Mouse (Mus musculus) ES-E14 (cell line): ENCODE results near the gene Slc17a7. TPM values are rescaled to one million over a fixed set of nuclear protein-coding genes. Genes with fewer than 3 reads are reported as not detected.
"Not testable (repeated sequence)": the region's sequence is repeated elsewhere in the genome, so short reads cannot be mapped to it uniquely, and the experiment has no call there.

Source experiments
- DNase-seq: peaks from one replicate; pipeline ENCODE4 v3.0.0-alpha.2; 2013; ENCODE audit warnings: low read depth, low spot score
- H3K27ac ChIP-seq: 2 replicates; pipeline ENCODE4 v1.5.1; 2012; ENCODE audit warnings: low read depth, mild to moderate bottlenecking, low read length, moderate library complexity, mixed read lengths; ENCODE audit not compliant: poor library complexity, insufficient read depth, severe bottlenecking
- H3K36me3 ChIP-seq: 2 replicates; pipeline ENCODE4 v1.6.1; 2012; ENCODE audit warnings: mild to moderate bottlenecking, low read length, moderate library complexity, mixed read lengths; ENCODE audit not compliant: control insufficient read depth, poor library complexity, insufficient read depth, severe bottlenecking
- H3K4me1 ChIP-seq, 2 experiments: fragments of 150-350 bp in 1 of 2; sonication (generic) in 1 of 2; 2 replicates each; pipeline ENCODE4 v1.6.1; 2012; ENCODE audit warnings: low read length in 2 of 2, mild to moderate bottlenecking in 1 of 2, mixed read lengths in 1 of 2; ENCODE audit not compliant: control insufficient read depth in 2 of 2, insufficient read depth in 2 of 2, poor library complexity in 1 of 2
- H3K4me3 ChIP-seq, 2 experiments: fragments of 150-350 bp in 1 of 2; sonication (generic) in 1 of 2; 2 replicates each; pipeline ENCODE4 v1.5.1; 2012; ENCODE audit warnings: low read length in 2 of 2, low read depth in 1 of 2, mild to moderate bottlenecking in 1 of 2, mixed read lengths in 1 of 2; ENCODE audit not compliant: insufficient read depth in 1 of 2, poor library complexity in 1 of 2, severe bottlenecking in 1 of 2
- H3K9ac ChIP-seq: 2 replicates; pipeline ENCODE4 v1.6.1; 2012; ENCODE audit warnings: low read depth, mild to moderate bottlenecking, low read length, mixed read lengths; ENCODE audit not compliant: poor library complexity, insufficient read depth, severe bottlenecking
- H3K9me3 ChIP-seq: fragments of 150-350 bp; sonication (generic); 2 replicates; pipeline ENCODE4 v1.6.1; 2012; ENCODE audit warnings: low read depth, mild to moderate bottlenecking, low read length; ENCODE audit not compliant: control insufficient read depth, insufficient read depth
- CHD2 ChIP-seq: IDR thresholded peaks from 2 replicates; pipeline ENCODE4 v1.6.1; 2014; ENCODE audit warnings: mild to moderate bottlenecking, low read depth, low read length, inconsistent platforms
- HCFC1 ChIP-seq: IDR thresholded peaks from 2 replicates; pipeline ENCODE4 v1.6.1; 2012; ENCODE audit warnings: low read length, inconsistent platforms, borderline replicate concordance; ENCODE audit not compliant: insufficient read depth
- MAFK ChIP-seq: IDR thresholded peaks from 2 replicates; pipeline ENCODE4 v1.6.1; 2014; ENCODE audit warnings: mild to moderate bottlenecking, low read depth, low read length, inconsistent platforms; ENCODE audit not compliant: insufficient read depth
- ZC3H11A ChIP-seq: IDR thresholded peaks from 2 replicates; pipeline ENCODE4 v1.6.1; 2012; ENCODE audit warnings: low read depth, mild to moderate bottlenecking, inconsistent platforms, low read length, borderline replicate concordance
- ZNF384 ChIP-seq: IDR thresholded peaks from 2 replicates; pipeline ENCODE4 v1.6.1; 2012; ENCODE audit warnings: low read depth, low read length, inconsistent platforms
- in situ Hi-C, 2 experiments: fragments of 600-800 bp; cut with MboI; formaldehyde crosslinking; loops; one replicate each; pipeline ENCODE4 v1.15.1; 2025; ENCODE audit warnings: low sequenced_read_pairs in 2 of 2, inconsistent platforms in 1 of 2; ENCODE audit not compliant: unreplicated experiment in 2 of 2
- total RNA-seq: library from RNA; depleted of rRNA; stranded (reverse); fragments of 300-350 nt; gene quantifications from 2 replicates; pipeline ENCODE4 v1.2.3, GENCODE M21; 2012

Gene Slc17a7
- total RNA-seq, 1 experiment = 3.4 TPM

GRCm38 (mm10) chr7:45124224-45125143 is 39.3 kb upstream of the Slc17a7 start, which contains the start of gene Rps11:
TSS of gene Rps11 (minus strand) at chr7:45124439.
- Histone ChIP-seq H3K36me3 (peaks cover 72% of the 10 kb centered on the region), H3K9ac (peak within 1 kb of the TSS; percentile 100), H3K4me3 (peak within 1 kb of the TSS; percentile 93 to 99), H3K27ac (peak within 1 kb of the TSS; percentile 96), H3K4me1 (peaks cover 0 to 11% of the 10 kb centered on the region in 2 experiments; a peak in 2 of 4 replicates), H3K9me3 (no peaks in the 10 kb centered on the region)
- TF ChIP-seq ZC3H11A = no peak
- peak; percentile 94 for TF ChIP-seq CHD2
- peak; percentile 73; the same call in 1 of the 2 replicates for TF ChIP-seq HCFC1
- in situ Hi-C loops = no loop called here
- peak; percentile 99 for DNase-seq

- TF ChIP-seq MAFK (no peak), ZC3H11A (no peak)
- Histone ChIP-seq H3K9me3 (no peaks in the 10 kb centered on the region), H3K9ac (peak overlapping the region; percentile 100; the same call in 1 of the 2 replicates), H3K36me3 (peaks cover 67% of the 10 kb centered on the region), H3K27ac (peak overlapping the region; percentile 96; the same call in 1 of the 2 replicates), H3K4me1 (peaks cover 0 to 7% of the 10 kb centered on the region in 2 experiments; a peak in 1 of 4 replicates), H3K4me3 (peak overlapping the region in 1 of 2 experiments; percentile 99; a peak in 2 of 4 replicates)
- DNase-seq = peak; percentile 63
- in situ Hi-C loops = no loop called here
Observed at GRCm38 (mm10) chr7:45125144-45125600, 38.6 kb upstream of the Slc17a7 start.

GRCm38 (mm10) chr7:45125649-45126048 is 38.1 kb upstream of the Slc17a7 start:
- DNase-seq, H3K9me3 ChIP-seq, in situ Hi-C loops, H3K4me1 ChIP-seq: not testable (repeated sequence)
- Histone ChIP-seq H3K27ac (peak overlapping the region; percentile 96), H3K4me3 (peak overlapping the region in 1 of 2 experiments; percentile 99; a peak in 2 of 4 replicates), H3K9ac (peak overlapping the region; percentile 100; the same call in 1 of the 2 replicates), H3K36me3 (peaks cover 63% of the 10 kb centered on the region)

DNA sequence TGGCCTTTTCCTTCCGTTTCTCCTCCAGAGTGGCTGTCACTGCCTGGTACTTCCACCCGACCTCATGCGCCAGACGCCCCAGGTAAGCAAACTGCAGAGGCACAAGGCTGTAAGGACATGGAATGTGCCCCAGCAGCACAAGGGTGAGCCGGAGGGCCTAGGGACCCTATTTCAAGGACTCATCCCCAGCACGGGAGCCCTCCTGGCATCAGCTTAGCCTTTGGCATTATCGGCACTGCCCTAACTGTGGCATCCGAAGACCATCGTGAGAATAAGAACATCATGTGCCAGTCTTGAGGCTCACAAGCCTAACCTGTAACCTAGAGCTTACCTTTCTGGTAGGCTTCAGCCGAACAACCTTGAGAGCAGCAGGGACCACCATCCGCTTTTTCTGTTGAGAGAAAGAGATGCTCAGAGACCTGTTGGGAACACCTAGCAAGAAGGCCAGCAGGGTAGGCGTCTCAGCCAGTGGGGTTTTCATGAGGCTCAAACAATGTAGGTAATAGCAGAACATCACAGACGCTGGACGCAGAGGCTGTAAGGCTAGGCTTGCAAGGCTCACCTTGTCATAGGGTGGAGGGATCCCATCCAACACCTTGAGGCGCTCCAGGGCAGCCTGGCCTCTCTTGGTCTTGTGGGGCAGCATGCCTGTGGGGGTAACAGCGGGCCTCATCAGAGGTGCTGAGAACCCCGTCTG is 37.5 kb upstream of the Slc17a7 start:
- in situ Hi-C loops = no loop called here
- H3K36me3 ChIP-seq = peaks cover 57% of the 10 kb centered on the region
- DNase-seq = no peak

More for the DNA sequence above, 37.5 kb upstream of the Slc17a7 start:
- H3K4me3 ChIP-seq = peak overlapping the region; percentile 80 to 99
- peaks cover 0 to 12% of the 10 kb centered on the region in 2 experiments; a peak in 1 of 4 replicates for H3K4me1 ChIP-seq
- TF ChIP-seq ZC3H11A (no peak), CHD2 (no peak), MAFK (no peak), ZNF384 (no peak), HCFC1 (no peak)
- peak overlapping the region; percentile 96 for H3K27ac ChIP-seq
- no peaks in the 10 kb centered on the region for H3K9me3 ChIP-seq
- peak overlapping the region; percentile 100 for H3K9ac ChIP-seq
